Mouse (Mus musculus) forebrain, embryonic 11.5 days (tissue): ENCODE results near the gene Ifngr2. TPM values are rescaled to one million over a fixed set of nuclear protein-coding genes. Genes with fewer than 3 reads are reported as not detected.

Experiments used
- ATAC-seq: fragments of 200-750 bp; cut with Nextera tagmentation; replicated peaks from 2 replicates; pipeline ENCODE4 v1.8.0; 2017; ENCODE audit warnings: moderate TSS enrichment; ENCODE audit not compliant: low FRiP score
- DNase-seq: peaks from one replicate; pipeline ENCODE4 v3.0.0-alpha.2; 2017; ENCODE audit warnings: low spot score
- H3K27ac ChIP-seq: fragments of 300-500 bp; sonication (generic); 2 replicates; pipeline ENCODE4 v1.5.1; 2014; ENCODE audit warnings: low read depth, low read length
- H3K27me3 ChIP-seq: fragments of 300-500 bp; sonication (generic); 2 replicates; pipeline ENCODE4 v1.6.1; 2014; ENCODE audit warnings: mild to moderate bottlenecking, low read length, mixed read lengths; ENCODE audit not compliant: control insufficient read depth, insufficient read depth
- H3K36me3 ChIP-seq: fragments of 300-500 bp; sonication (generic); 2 replicates; pipeline ENCODE4 v1.6.1; 2014; ENCODE audit warnings: mild to moderate bottlenecking, low read length, moderate library complexity, mixed read lengths; ENCODE audit not compliant: control insufficient read depth, insufficient read depth
- H3K4me1 ChIP-seq: fragments of 300-500 bp; sonication (generic); replicated peaks from 2 replicates; pipeline ENCODE4 v1.6.1; 2014; ENCODE audit warnings: low read length, mixed read lengths; ENCODE audit not compliant: control insufficient read depth, insufficient read depth
- H3K4me2 ChIP-seq: fragments of 300-500 bp; sonication (generic); 2 replicates; pipeline ENCODE4 v1.6.1; 2014; ENCODE audit warnings: low read depth, mild to moderate bottlenecking, low read length, moderate library complexity, mixed read lengths; ENCODE audit not compliant: severe bottlenecking
- H3K4me3 ChIP-seq: fragments of 300-500 bp; sonication (generic); 2 replicates; pipeline ENCODE4 v1.5.1; 2014; ENCODE audit warnings: low read depth, low read length
- H3K9ac ChIP-seq: fragments of 300-500 bp; sonication (generic); 2 replicates; pipeline ENCODE4 v1.6.1; 2014; ENCODE audit warnings: low read length
- H3K9me3 ChIP-seq: fragments of 300-500 bp; sonication (generic); 2 replicates; pipeline ENCODE4 v1.6.1; 2016; ENCODE audit warnings: low read length, mixed read lengths; ENCODE audit not compliant: control insufficient read depth
- WGBS: fragments of 180-500 bp; shearing (Covaris S2); extraction: QIAGEN DNeasy Blood & Tissue Kit; methylation state at CpG from one replicate; pipeline ENCODE4 v1.1.7; 2014; 5-methylcytosine and 5-hydroxymethylcytosine counted together
- polyA plus RNA-seq: library from polyadenylated mRNA; unstranded; fragments of >200 nt; fragmentation: Nextera tagmentation; extraction: Ambion mirVana; gene quantifications from 2 replicates; pipeline ENCODE4 v1.2.1, GENCODE M21; 2014

Gene Ifngr2
- polyA plus RNA-seq, 1 experiment from 2014 or later = 31.6 TPM

DNA sequence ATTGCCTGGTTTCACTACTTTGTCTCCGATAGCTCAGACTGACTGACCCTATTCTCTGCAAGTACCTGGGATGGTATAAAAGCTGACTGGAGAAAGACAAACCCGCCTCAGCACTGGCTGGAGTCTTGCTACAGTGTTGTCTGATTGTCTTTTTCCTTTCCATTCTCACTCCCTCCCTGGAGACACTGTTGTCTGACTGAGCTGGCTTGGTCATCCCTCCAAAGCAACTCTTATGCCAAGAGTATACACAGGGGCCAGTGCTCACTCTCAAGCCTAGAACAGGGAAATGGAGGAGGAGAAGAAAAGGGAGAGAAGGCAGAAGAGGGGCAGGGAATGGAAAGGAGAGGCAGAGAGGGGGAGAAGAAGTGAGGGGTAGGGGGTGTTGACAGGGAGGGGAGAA, 14.4 kb upstream of the Ifngr2 start:
- DNase-seq = no peak
- Histone ChIP-seq H3K27ac (no peak overlapping the region), H3K27me3 (no peaks in the 10 kb centered on the region), H3K9me3 (no peaks in the 10 kb centered on the region), H3K4me2 (no peak overlapping the region), H3K36me3 (no peaks in the 10 kb centered on the region), H3K4me3 (no peak overlapping the region), H3K9ac (no peak overlapping the region), H3K4me1 (no peaks in the 10 kb centered on the region)
- WGBS = 67% methylated on average over 2 of the region's 2 CpGs
- ATAC-seq = no peak

- ATAC-seq = no peak
- Histone ChIP-seq H3K36me3 (no peaks in the 10 kb centered on the region), H3K27ac (no peak overlapping the region), H3K9me3 (no peaks in the 10 kb centered on the region), H3K27me3 (no peaks in the 10 kb centered on the region), H3K4me1 (no peaks in the 10 kb centered on the region), H3K4me2 (no peak overlapping the region), H3K4me3 (no peak overlapping the region), H3K9ac (no peak overlapping the region)
- DNase-seq = no peak
- 84% methylated on average over 23 of the region's 23 CpGs for WGBS
Observed at GRCm38 (mm10) chr16:91533097-91534001, 13.5 kb upstream of the Ifngr2 start.

DNA sequence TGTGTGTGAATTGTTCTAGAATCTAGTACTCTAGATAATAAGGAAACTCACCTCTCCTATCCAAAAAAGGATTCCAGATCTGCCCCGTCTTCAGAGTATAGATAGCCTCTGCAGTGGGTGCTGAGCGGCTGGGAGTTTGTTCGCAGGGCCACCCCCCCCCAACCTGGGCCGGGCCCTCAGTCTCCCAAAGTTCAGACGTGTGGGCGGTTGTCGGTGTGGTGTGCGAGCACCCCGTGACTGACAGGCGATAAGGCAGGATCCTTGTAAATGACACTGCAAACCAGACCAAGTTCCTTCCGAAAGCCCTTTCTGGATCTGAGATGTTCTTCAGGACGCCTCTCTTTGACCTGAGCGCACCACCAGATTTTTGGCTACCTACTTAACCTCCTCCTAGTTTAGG, 12.4 kb upstream of the Ifngr2 start:
- Histone ChIP-seq H3K27ac (no peak overlapping the region), H3K9ac (no peak overlapping the region), H3K4me2 (no peak overlapping the region), H3K4me1 (no peaks in the 10 kb centered on the region), H3K36me3 (no peaks in the 10 kb centered on the region), H3K4me3 (no peak overlapping the region), H3K27me3 (no peaks in the 10 kb centered on the region), H3K9me3 (no peaks in the 10 kb centered on the region)
- 56% methylated on average over 13 of the region's 13 CpGs for WGBS
- peak; percentile 93 for DNase-seq
- no peak for ATAC-seq

DNA sequence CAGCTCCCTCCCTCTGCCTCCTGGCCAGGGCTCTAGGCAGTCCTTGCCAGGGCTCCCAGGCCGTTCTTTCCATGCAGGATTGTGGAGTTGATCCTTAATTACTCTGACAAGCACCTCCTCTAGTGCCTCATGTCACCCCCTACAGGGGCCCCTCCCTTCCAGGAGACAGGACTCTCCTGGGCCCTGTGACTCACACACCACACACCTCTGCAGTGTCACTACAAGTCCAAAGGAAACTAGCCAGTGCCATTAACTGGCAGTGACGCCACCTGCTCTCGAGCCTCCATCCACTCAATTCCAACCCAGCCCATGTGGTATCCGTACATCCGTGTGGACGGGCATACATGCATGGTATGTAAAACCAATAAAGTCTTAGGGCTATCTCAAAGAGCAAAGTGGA, 12.0 kb upstream of the Ifngr2 start:
- no peak overlapping the region for H3K9ac ChIP-seq
- WGBS = 78% methylated on average over 6 of the region's 6 CpGs
- no peak for ATAC-seq

GRCm38 (mm10) chr16:91536372-91536771, 10.5 kb upstream of the Ifngr2 start:
- Histone ChIP-seq H3K4me3 (no peak overlapping the region), H3K36me3 (no peaks in the 10 kb centered on the region), H3K4me1 (no peaks in the 10 kb centered on the region), H3K27me3 (no peaks in the 10 kb centered on the region), H3K9ac (no peak overlapping the region), H3K9me3 (no peaks in the 10 kb centered on the region), H3K27ac (no peak overlapping the region), H3K4me2 (no peak overlapping the region)
- ATAC-seq (no peak), DNase-seq (no peak)
- WGBS = 92% methylated on average over 6 of the region's 6 CpGs

More for the DNA sequence above, 12.0 kb upstream of the Ifngr2 start:
- Histone ChIP-seq H3K27me3 (no peaks in the 10 kb centered on the region), H3K36me3 (no peaks in the 10 kb centered on the region), H3K4me2 (no peak overlapping the region), H3K9me3 (no peaks in the 10 kb centered on the region), H3K4me3 (no peak overlapping the region), H3K4me1 (no peaks in the 10 kb centered on the region), H3K27ac (no peak overlapping the region)
- DNase-seq = no peak

- ATAC-seq (no peak), DNase-seq (no peak)
- Histone ChIP-seq H3K9ac (no peak overlapping the region), H3K27ac (no peak overlapping the region), H3K4me2 (no peak overlapping the region), H3K4me1 (no peaks in the 10 kb centered on the region), H3K36me3 (no peaks in the 10 kb centered on the region), H3K27me3 (no peaks in the 10 kb centered on the region), H3K9me3 (no peaks in the 10 kb centered on the region), H3K4me3 (no peak overlapping the region)
- WGBS = 81% methylated on average over 3 of the region's 3 CpGs
Observed at GRCm38 (mm10) chr16:91537065-91537464, 9.8 kb upstream of the Ifngr2 start.

DNA sequence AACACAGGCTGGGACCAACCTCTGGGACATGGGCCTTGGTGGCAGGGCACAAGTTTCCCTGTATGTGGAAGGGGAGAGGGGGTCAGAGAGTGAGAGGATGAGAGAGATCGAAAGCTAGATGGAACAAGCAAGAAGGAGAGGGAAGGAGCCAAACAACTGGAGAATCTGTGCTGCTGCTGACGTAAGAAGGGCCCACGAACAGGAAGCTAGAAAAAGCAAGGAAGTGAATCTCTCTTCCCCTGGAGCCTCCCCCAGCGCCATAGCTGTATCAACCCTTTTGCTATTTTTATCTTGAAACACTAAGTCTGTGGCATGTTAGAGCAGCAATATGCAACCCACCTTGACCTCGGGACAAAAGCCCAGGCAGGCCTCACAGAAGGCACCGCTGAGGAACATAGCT, 8.8 kb upstream of the Ifngr2 start:
- H3K9ac ChIP-seq = no peak overlapping the region
- H3K4me3 ChIP-seq = no peak overlapping the region
- H3K9me3 ChIP-seq = no peaks in the 10 kb centered on the region
- no peaks in the 10 kb centered on the region for H3K27me3 ChIP-seq
- WGBS = 88% methylated on average over 6 of the region's 6 CpGs
- H3K27ac ChIP-seq = no peak overlapping the region
- no peak overlapping the region for H3K4me2 ChIP-seq
- ATAC-seq = no peak
- no peak for DNase-seq
- H3K4me1 ChIP-seq = no peaks in the 10 kb centered on the region
- H3K36me3 ChIP-seq = no peaks in the 10 kb centered on the region

- WGBS = 78% methylated on average over 9 of the region's 9 CpGs
- Histone ChIP-seq H3K9me3 (no peaks in the 10 kb centered on the region), H3K9ac (no peak overlapping the region), H3K27ac (no peak overlapping the region), H3K4me3 (no peak overlapping the region), H3K36me3 (no peaks in the 10 kb centered on the region), H3K4me1 (no peaks in the 10 kb centered on the region), H3K27me3 (no peaks in the 10 kb centered on the region), H3K4me2 (no peak overlapping the region)
- ATAC-seq = no peak
- no peak for DNase-seq
Observed at GRCm38 (mm10) chr16:91538513-91538912, 8.4 kb upstream of the Ifngr2 start.

DNA sequence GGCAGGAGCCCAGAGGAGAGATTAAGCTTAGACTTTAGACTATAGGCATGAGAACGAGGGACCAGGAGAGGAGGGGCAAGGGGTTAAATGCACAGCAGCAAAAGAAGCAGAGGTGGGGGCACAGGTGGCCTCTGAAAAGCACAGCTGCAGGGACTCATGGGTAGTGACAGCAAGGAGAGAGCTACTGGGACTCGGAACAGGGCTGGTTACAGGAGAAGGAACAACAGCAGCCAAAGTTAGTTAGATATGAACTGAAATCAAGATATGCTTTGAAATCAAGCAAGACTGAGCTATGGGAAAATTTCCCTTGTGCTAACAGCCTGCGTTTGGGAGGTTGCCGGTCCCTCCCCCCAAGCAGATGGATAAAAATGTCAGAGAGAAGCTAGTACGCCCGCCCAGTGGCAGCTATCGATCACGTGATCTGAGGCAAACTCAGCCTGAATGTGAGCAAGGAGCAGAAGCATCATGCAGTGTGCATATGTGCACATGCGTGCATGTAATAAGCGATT, 5.2 kb upstream of the Ifngr2 start:
- ATAC-seq (no peak), DNase-seq (no peak)
- H3K36me3 ChIP-seq = no peaks in the 10 kb centered on the region
- no peak overlapping the region for H3K4me2 ChIP-seq
- no peaks in the 10 kb centered on the region for H3K27me3 ChIP-seq
- H3K4me1 ChIP-seq = no peaks in the 10 kb centered on the region
- no peak overlapping the region for H3K4me3 ChIP-seq
- no peak overlapping the region for H3K27ac ChIP-seq
- peak overlapping the region; percentile 4; the same call in 1 of the 2 replicates for H3K9ac ChIP-seq
- no peaks in the 10 kb centered on the region for H3K9me3 ChIP-seq
- 44% methylated on average over 10 of the region's 10 CpGs for WGBS
